Mouse (Mus musculus) limb, embryonic 11.5 days (tissue): Measurements from ENCODE around the gene Gm9803. TPM values are rescaled to one million over a fixed set of nuclear protein-coding genes. Genes with fewer than 3 reads are reported as not detected.

ENCODE experiments used
- polyA plus RNA-seq: library from polyadenylated mRNA; unstranded; fragments of >200 nt; fragmentation: Nextera tagmentation; extraction: Ambion mirVana; gene quantifications from 2 replicates; pipeline ENCODE4 v1.2.1, GENCODE M21; 2014

Gm9803 gene
- polyA plus RNA-seq, 1 experiment from 2014 or later = 5.3 TPM

Other genes with a start within 250 kb of the Gm9803 start
- gene Bend3, start 45.3 kb upstream of the Gm9803 start, polyA plus RNA-seq = 8.4 and 8.5 TPM in 2 replicates
- 62.9 and 66.6 TPM in 2 replicates for gene 1700021F05Rik, start 16.9 kb downstream of the Gm9803 start, polyA plus RNA-seq
- 795 and 838 TPM in 2 replicates for gene Cd24a, start 54.2 kb downstream of the Gm9803 start, polyA plus RNA-seq